Mouse (Mus musculus): Measurements from ENCODE around the gene Col4a4. TPM values are rescaled to one million over a fixed set of nuclear protein-coding genes. Genes with fewer than 3 reads are reported as not detected.

Gene Col4a4
- polyA plus RNA-seq, 1 experiment from 2014 or later, result 0.24 TPM

Other genes starting within 250 kb of the Col4a4 start
- gene Col4a3, start 72 bp upstream of the Col4a4 start, polyA plus RNA-seq (2014; fragmentation: Nextera tagmentation; extraction: Ambion mirVana), result 0.09 and 0.33 TPM in 2 replicates
- 451 and 460 TPM in 2 replicates for gene Mff, start 138.0 kb upstream of the Col4a4 start, polyA plus RNA-seq (2014; fragmentation: Nextera tagmentation; extraction: Ambion mirVana)
- not detected in 2 replicates for gene Tm4sf20, start 181.6 kb upstream of the Col4a4 start, polyA plus RNA-seq (2014; fragmentation: Nextera tagmentation; extraction: Ambion mirVana)
- not detected in 2 replicates for gene Gm47791, start 184.4 kb upstream of the Col4a4 start, polyA plus RNA-seq (2014; fragmentation: Nextera tagmentation; extraction: Ambion mirVana)